Mouse (Mus musculus) left cerebral cortex, postnatal 14 days (tissue): ENCODE data around the gene Gm3646. TPM values are rescaled to one million over a fixed set of nuclear protein-coding genes. Genes with fewer than 3 reads are reported as not detected.

ENCODE experiments used
- DNase-seq, 2 experiments: peaks; one replicate each; pipeline ENCODE4 v3.0.0; 2021 to 2022; ENCODE audit warnings: low spot score in 2 of 2, mixed read lengths in 1 of 2
- intact Hi-C: fragments of 180-260 bp; cut with DNase I; formaldehyde crosslinking; loops from one replicate; pipeline ENCODE4 v1.15.1; 2025
- total RNA-seq, 2 experiments: library from RNA; stranded (reverse); gene quantifications; 2 replicates each; pipeline ENCODE4 v1.2.3; 2021

The Gm3646 gene
- total RNA-seq, 2 experiments from 2014 or later: not detected

DNA sequence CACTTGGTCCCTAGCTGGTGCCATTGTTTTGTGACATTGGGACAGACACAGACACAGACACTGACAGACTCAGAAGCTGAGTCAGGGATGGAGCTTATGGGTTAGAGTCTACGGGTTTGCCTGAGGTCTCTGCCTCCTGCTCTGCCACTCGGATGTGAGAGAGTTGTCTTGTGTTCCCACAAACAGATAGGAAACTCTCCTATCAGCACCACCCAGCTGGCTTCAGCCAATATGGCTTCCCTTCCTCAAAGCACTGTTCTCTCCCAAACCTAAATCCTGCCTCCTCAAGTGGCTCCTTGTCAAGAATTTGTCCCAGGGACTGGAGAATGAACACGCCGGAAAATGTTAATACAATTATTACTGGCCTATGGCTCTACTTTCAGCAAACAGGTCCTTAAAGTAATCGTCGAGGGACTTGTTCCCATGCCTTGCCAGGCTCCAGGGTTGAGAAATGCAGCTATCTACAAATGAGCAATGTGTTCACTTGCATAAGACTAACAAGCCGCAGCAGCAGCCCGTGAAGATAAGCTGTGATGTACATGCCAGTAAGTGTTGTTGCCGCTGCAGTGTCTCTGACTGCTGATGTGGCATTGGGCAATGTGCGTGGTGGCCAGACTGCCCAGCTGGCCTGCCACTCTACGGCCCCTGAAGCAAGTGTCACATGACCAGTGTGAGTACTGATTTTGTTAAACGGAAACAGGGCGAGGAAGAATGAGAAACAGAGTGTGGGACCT, 50.7 kb downstream of the Gm3646 start:
- intact Hi-C loops: no loop called here
- DNase-seq: no peak

Other genes starting within 250 kb of the Gm3646 start
- gene Rnf149, start 227.9 kb downstream of the Gm3646 start, total RNA-seq: 10 to 100 TPM; 24.3 to 29.3 TPM
- gene Creg2, start 153.9 kb downstream of the Gm3646 start, total RNA-seq: 10 to 100 TPM; 74.2 to 74.7 TPM
- gene Rfx8, start 84.3 kb downstream of the Gm3646 start, total RNA-seq: under 1 TPM; 0.21 to 0.35 TPM
- 100 to 1,000 TPM; 145 to 157 TPM for gene Map4k4, start 95.6 kb upstream of the Gm3646 start, total RNA-seq